Mouse (Mus musculus) embryonic facial prominence, embryonic 15.5 days (tissue): ENCODE measurements around the gene Snta1. TPM values are rescaled to one million over a fixed set of nuclear protein-coding genes. Genes with fewer than 3 reads are reported as not detected.

ENCODE experiments used
- ATAC-seq: fragments of 200-750 bp; cut with Nextera tagmentation; 2 replicates; pipeline ENCODE4 v1.8.0; 2017; ENCODE audit warnings: low read depth, moderate TSS enrichment; ENCODE audit not compliant: insufficient number of reproducible peaks, low FRiP score, low TSS enrichment
- H3K27ac ChIP-seq: fragments of 300-500 bp; sonication (generic); replicated peaks from 2 replicates; pipeline ENCODE4 v1.5.1; 2015; ENCODE audit warnings: mild to moderate bottlenecking, inconsistent platforms
- H3K27me3 ChIP-seq: fragments of 300-500 bp; sonication (generic); 2 replicates; pipeline ENCODE4 v1.6.1; 2015; ENCODE audit warnings: inconsistent platforms
- H3K36me3 ChIP-seq: fragments of 300-500 bp; sonication (generic); 2 replicates; pipeline ENCODE4 v1.6.1; 2015; ENCODE audit warnings: mild to moderate bottlenecking, inconsistent platforms
- H3K4me1 ChIP-seq: fragments of 300-500 bp; sonication (generic); 2 replicates; pipeline ENCODE4 v1.6.1; 2015; ENCODE audit warnings: inconsistent platforms
- H3K4me2 ChIP-seq: fragments of 300-500 bp; sonication (generic); replicated peaks from 2 replicates; pipeline ENCODE4 v1.6.1; 2015; ENCODE audit warnings: mild to moderate bottlenecking, inconsistent platforms
- H3K4me3 ChIP-seq: fragments of 300-500 bp; sonication (generic); replicated peaks from 2 replicates; pipeline ENCODE4 v1.5.1; 2015; ENCODE audit warnings: mild to moderate bottlenecking, inconsistent platforms
- H3K9ac ChIP-seq: fragments of 300-500 bp; sonication (generic); 2 replicates; pipeline ENCODE4 v1.6.1; 2015; ENCODE audit warnings: inconsistent platforms
- H3K9me3 ChIP-seq: fragments of 300-500 bp; sonication (generic); replicated peaks from 2 replicates; pipeline ENCODE4 v1.6.1; 2016; ENCODE audit warnings: inconsistent platforms
- WGBS: fragments of 180-500 bp; shearing (Covaris S2); methylation state at CpG from one replicate; pipeline ENCODE4 v1.1.7; 2015; 5-methylcytosine and 5-hydroxymethylcytosine counted together
- polyA plus RNA-seq: library from polyadenylated mRNA; unstranded; fragments of >200 nt; fragmentation: Nextera tagmentation; extraction: Ambion mirVana; gene quantifications from 2 replicates; pipeline ENCODE4 v1.2.1, GENCODE M21; 2015

Gene Snta1
- polyA plus RNA-seq, 1 experiment from 2014 or later, result 12.8 TPM

GRCm38 (mm10) chr2:154436076-154436457, 28.2 kb upstream of the Snta1 start:
- H3K36me3 ChIP-seq, result no peaks in the 10 kb centered on the region
- H3K4me3 ChIP-seq, result peak overlapping the region; percentile 97
- peak overlapping the region; percentile 95 for H3K27ac ChIP-seq
- under 1% methylated on average over 44 of the region's 44 CpGs for WGBS
- H3K4me2 ChIP-seq, result peak overlapping the region; percentile 47
- H3K9ac ChIP-seq, result no peak overlapping the region
- H3K4me1 ChIP-seq, result peaks cover 38% of the 10 kb centered on the region
- ATAC-seq, result peak; percentile 99
- H3K9me3 ChIP-seq, result no peaks in the 10 kb centered on the region
- no peaks in the 10 kb centered on the region for H3K27me3 ChIP-seq

GRCm38 (mm10) chr2:154434690-154435089, 26.8 kb upstream of the Snta1 start:
- no peak for ATAC-seq
- H3K27ac ChIP-seq, result 0 out of 2 replicates have a peak overlapping the region, but pooled peaks have one; percentile 11
- H3K27me3 ChIP-seq, result no peaks in the 10 kb centered on the region
- no peaks in the 10 kb centered on the region for H3K9me3 ChIP-seq
- H3K4me3 ChIP-seq, result no peak overlapping the region
- no peak overlapping the region for H3K9ac ChIP-seq
- WGBS, result 95% methylated on average over 7 of the region's 7 CpGs
- peaks cover 28% of the 10 kb centered on the region for H3K4me1 ChIP-seq
- H3K36me3 ChIP-seq, result no peaks in the 10 kb centered on the region
- no peak overlapping the region for H3K4me2 ChIP-seq

GRCm38 (mm10) chr2:154433391-154433790, 25.5 kb upstream of the Snta1 start:
- no peak overlapping the region for H3K9ac ChIP-seq
- H3K4me2 ChIP-seq, result no peak overlapping the region
- WGBS, result 66% methylated on average over 3 of the region's 3 CpGs
- no peak overlapping the region for H3K27ac ChIP-seq
- H3K4me3 ChIP-seq, result no peak overlapping the region
- no peak for ATAC-seq
- H3K4me1 ChIP-seq, result peaks cover 19% of the 10 kb centered on the region
- H3K36me3 ChIP-seq, result no peaks in the 10 kb centered on the region
- no peaks in the 10 kb centered on the region for H3K27me3 ChIP-seq
- no peaks in the 10 kb centered on the region for H3K9me3 ChIP-seq

GRCm38 (mm10) chr2:154432696-154433095, 24.8 kb upstream of the Snta1 start:
- 62% methylated on average over 2 of the region's 2 CpGs for WGBS
- H3K27me3 ChIP-seq, result peaks cover 3% of the 10 kb centered on the region; the same call in 1 of the 2 replicates

GRCm38 (mm10) chr2:154430566-154430965, 22.7 kb upstream of the Snta1 start:
- 91% methylated on average over 2 of the region's 2 CpGs for WGBS
- ATAC-seq, result no peak
- Histone ChIP-seq H3K4me2 (no peak overlapping the region), H3K27ac (no peak overlapping the region), H3K9ac (no peak overlapping the region), H3K27me3 (peaks cover 3% of the 10 kb centered on the region; the same call in 1 of the 2 replicates), H3K36me3 (no peaks in the 10 kb centered on the region), H3K4me1 (peaks cover 29% of the 10 kb centered on the region), H3K4me3 (no peak overlapping the region), H3K9me3 (no peaks in the 10 kb centered on the region)

More at GRCm38 (mm10) chr2:154432696-154433095, 24.8 kb upstream of the Snta1 start:
- ATAC-seq, result no peak
- Histone ChIP-seq H3K27ac (no peak overlapping the region), H3K4me2 (no peak overlapping the region), H3K9ac (no peak overlapping the region), H3K36me3 (no peaks in the 10 kb centered on the region), H3K4me1 (peaks cover 18% of the 10 kb centered on the region), H3K9me3 (no peaks in the 10 kb centered on the region), H3K4me3 (no peak overlapping the region)

- ATAC-seq, result peak; percentile 70
- no peaks in the 10 kb centered on the region for H3K9me3 ChIP-seq
- H3K4me1 ChIP-seq, result peaks cover 23% of the 10 kb centered on the region
- 22% methylated on average over 17 of the region's 17 CpGs for WGBS
- H3K9ac ChIP-seq, result no peak overlapping the region
- H3K4me2 ChIP-seq, result peak overlapping the region; percentile 31
- peak overlapping the region; percentile 79 for H3K27ac ChIP-seq
- peak overlapping the region; percentile 16 for H3K4me3 ChIP-seq
- H3K36me3 ChIP-seq, result no peaks in the 10 kb centered on the region
- peaks cover 3% of the 10 kb centered on the region; the same call in 1 of the 2 replicates for H3K27me3 ChIP-seq
These were observed 20.0 kb upstream of the Snta1 start for GRCm38 (mm10) chr2:154427853-154428360.

- no peaks in the 10 kb centered on the region for H3K36me3 ChIP-seq
- peaks cover 3% of the 10 kb centered on the region; the same call in 1 of the 2 replicates for H3K27me3 ChIP-seq
- peak overlapping the region; percentile 45 for H3K4me3 ChIP-seq
- 43% methylated on average over 11 of the region's 11 CpGs for WGBS
- 0 out of 2 replicates have a peak overlapping the region, but pooled peaks have one; percentile 37 for H3K9ac ChIP-seq
- H3K4me1 ChIP-seq, result peaks cover 23% of the 10 kb centered on the region
- H3K27ac ChIP-seq, result peak overlapping the region; percentile 79
- peak overlapping the region; percentile 73 for H3K4me2 ChIP-seq
- H3K9me3 ChIP-seq, result no peaks in the 10 kb centered on the region
- no peak for ATAC-seq
These were observed 19.3 kb upstream of the Snta1 start for GRCm38 (mm10) chr2:154426905-154427852.

GRCm38 (mm10) chr2:154426188-154426904, 18.4 kb upstream of the Snta1 start:
- ATAC-seq, result 0 out of 2 replicates have a peak, but pooled peaks have one; percentile 64
- WGBS, result 8% methylated on average over 25 of the region's 25 CpGs
- Histone ChIP-seq H3K27me3 (peaks cover 3% of the 10 kb centered on the region; the same call in 1 of the 2 replicates), H3K4me1 (peaks cover 23% of the 10 kb centered on the region), H3K9me3 (no peaks in the 10 kb centered on the region), H3K9ac (0 out of 2 replicates have a peak overlapping the region, but pooled peaks have one; percentile 37), H3K4me3 (peak overlapping the region; percentile 45), H3K27ac (peak overlapping the region; percentile 48), H3K4me2 (peak overlapping the region; percentile 73), H3K36me3 (no peaks in the 10 kb centered on the region)

- no peaks in the 10 kb centered on the region for H3K36me3 ChIP-seq
- H3K4me3 ChIP-seq, result no peak overlapping the region
- H3K4me1 ChIP-seq, result peaks cover 23% of the 10 kb centered on the region
- peaks cover 3% of the 10 kb centered on the region; the same call in 1 of the 2 replicates for H3K27me3 ChIP-seq
- no peak overlapping the region for H3K27ac ChIP-seq
- WGBS, result 90% methylated on average over 3 of the region's 3 CpGs
- no peak for ATAC-seq
- no peaks in the 10 kb centered on the region for H3K9me3 ChIP-seq
- H3K9ac ChIP-seq, result no peak overlapping the region
- H3K4me2 ChIP-seq, result no peak overlapping the region
These were observed 17.6 kb upstream of the Snta1 start for GRCm38 (mm10) chr2:154425522-154425921.

GRCm38 (mm10) chr2:154423548-154423947, 15.6 kb upstream of the Snta1 start:
- Histone ChIP-seq H3K27me3 (peaks cover 3% of the 10 kb centered on the region; the same call in 1 of the 2 replicates), H3K4me2 (no peak overlapping the region), H3K27ac (no peak overlapping the region), H3K4me1 (peaks cover 27% of the 10 kb centered on the region), H3K9me3 (no peaks in the 10 kb centered on the region), H3K36me3 (no peaks in the 10 kb centered on the region), H3K4me3 (no peak overlapping the region), H3K9ac (no peak overlapping the region)
- WGBS, result 93% methylated on average over 2 of the region's 2 CpGs
- ATAC-seq, result no peak

GRCm38 (mm10) chr2:154422181-154422580, 14.3 kb upstream of the Snta1 start:
- H3K36me3 ChIP-seq, result no peaks in the 10 kb centered on the region
- no peak overlapping the region for H3K27ac ChIP-seq
- H3K9me3 ChIP-seq, result no peaks in the 10 kb centered on the region
- WGBS, result 59% methylated on average over 5 of the region's 5 CpGs
- peaks cover 17% of the 10 kb centered on the region for H3K4me1 ChIP-seq
- H3K4me3 ChIP-seq, result no peak overlapping the region
- H3K27me3 ChIP-seq, result no peaks in the 10 kb centered on the region
- no peak for ATAC-seq
- H3K9ac ChIP-seq, result no peak overlapping the region
- H3K4me2 ChIP-seq, result no peak overlapping the region
